Mouse (Mus musculus) embryonic facial prominence, embryonic 15.5 days (tissue): ENCODE results near the gene Iqsec3. TPM values are rescaled to one million over a fixed set of nuclear protein-coding genes. Genes with fewer than 3 reads are reported as not detected.

Experiments
- ATAC-seq: fragments of 200-750 bp; cut with Nextera tagmentation; 2 replicates; pipeline ENCODE4 v1.8.0; 2017; ENCODE audit warnings: low read depth, moderate TSS enrichment; ENCODE audit not compliant: insufficient number of reproducible peaks, low FRiP score, low TSS enrichment
- H3K27ac ChIP-seq: fragments of 300-500 bp; sonication (generic); replicated peaks from 2 replicates; pipeline ENCODE4 v1.5.1; 2015; ENCODE audit warnings: mild to moderate bottlenecking, inconsistent platforms
- H3K27me3 ChIP-seq: fragments of 300-500 bp; sonication (generic); 2 replicates; pipeline ENCODE4 v1.6.1; 2015; ENCODE audit warnings: inconsistent platforms
- H3K36me3 ChIP-seq: fragments of 300-500 bp; sonication (generic); 2 replicates; pipeline ENCODE4 v1.6.1; 2015; ENCODE audit warnings: mild to moderate bottlenecking, inconsistent platforms
- H3K4me1 ChIP-seq: fragments of 300-500 bp; sonication (generic); 2 replicates; pipeline ENCODE4 v1.6.1; 2015; ENCODE audit warnings: inconsistent platforms
- H3K4me2 ChIP-seq: fragments of 300-500 bp; sonication (generic); replicated peaks from 2 replicates; pipeline ENCODE4 v1.6.1; 2015; ENCODE audit warnings: mild to moderate bottlenecking, inconsistent platforms
- H3K4me3 ChIP-seq: fragments of 300-500 bp; sonication (generic); replicated peaks from 2 replicates; pipeline ENCODE4 v1.5.1; 2015; ENCODE audit warnings: mild to moderate bottlenecking, inconsistent platforms
- H3K9ac ChIP-seq: fragments of 300-500 bp; sonication (generic); 2 replicates; pipeline ENCODE4 v1.6.1; 2015; ENCODE audit warnings: inconsistent platforms
- H3K9me3 ChIP-seq: fragments of 300-500 bp; sonication (generic); replicated peaks from 2 replicates; pipeline ENCODE4 v1.6.1; 2016; ENCODE audit warnings: inconsistent platforms
- WGBS: fragments of 180-500 bp; shearing (Covaris S2); methylation state at CpG from one replicate; pipeline ENCODE4 v1.1.7; 2015; 5-methylcytosine and 5-hydroxymethylcytosine counted together
- polyA plus RNA-seq: library from polyadenylated mRNA; unstranded; fragments of >200 nt; fragmentation: Nextera tagmentation; extraction: Ambion mirVana; gene quantifications from 2 replicates; pipeline ENCODE4 v1.2.1, GENCODE M21; 2015

The Iqsec3 gene
- polyA plus RNA-seq, 1 experiment from 2014 or later, result 0.27 TPM

GRCm38 (mm10) chr6:121498819-121499535, 25.5 kb upstream of the Iqsec3 start:
- H3K9me3 ChIP-seq, result no peaks in the 10 kb centered on the region
- H3K36me3 ChIP-seq, result no peaks in the 10 kb centered on the region
- no peaks in the 10 kb centered on the region for H3K27me3 ChIP-seq
- no peak overlapping the region for H3K9ac ChIP-seq
- no peak overlapping the region for H3K4me2 ChIP-seq
- H3K4me3 ChIP-seq, result no peak overlapping the region
- H3K4me1 ChIP-seq, result no peaks in the 10 kb centered on the region
- no peak overlapping the region for H3K27ac ChIP-seq
- 14% methylated on average over 9 of the region's 9 CpGs for WGBS
- no peak for ATAC-seq

- no peak overlapping the region for H3K9ac ChIP-seq
- ATAC-seq, result no peak
- H3K4me2 ChIP-seq, result no peak overlapping the region
- WGBS, result 40% methylated on average over 7 of the region's 7 CpGs
- H3K27ac ChIP-seq, result no peak overlapping the region
- no peaks in the 10 kb centered on the region for H3K36me3 ChIP-seq
- no peaks in the 10 kb centered on the region for H3K4me1 ChIP-seq
- no peaks in the 10 kb centered on the region for H3K27me3 ChIP-seq
- H3K9me3 ChIP-seq, result no peaks in the 10 kb centered on the region
- no peak overlapping the region for H3K4me3 ChIP-seq
Observed at GRCm38 (mm10) chr6:121495606-121496005, 22.1 kb upstream of the Iqsec3 start.

- no peak overlapping the region for H3K4me2 ChIP-seq
- WGBS, result 100% methylated on average over 1 of the region's 1 CpGs
- H3K27me3 ChIP-seq, result no peaks in the 10 kb centered on the region
Observed at GRCm38 (mm10) chr6:121495026-121495425, 21.5 kb upstream of the Iqsec3 start.

GRCm38 (mm10) chr6:121494319-121494718, 20.8 kb upstream of the Iqsec3 start:
- ATAC-seq, result no peak

More at GRCm38 (mm10) chr6:121495026-121495425, 21.5 kb upstream of the Iqsec3 start:
- Histone ChIP-seq H3K9me3 (no peaks in the 10 kb centered on the region), H3K27ac (no peak overlapping the region), H3K4me1 (no peaks in the 10 kb centered on the region), H3K4me3 (no peak overlapping the region), H3K36me3 (no peaks in the 10 kb centered on the region), H3K9ac (no peak overlapping the region)
- no peak for ATAC-seq

GRCm38 (mm10) chr6:121491339-121491738, 17.9 kb upstream of the Iqsec3 start:
- no peak overlapping the region for H3K4me3 ChIP-seq
- 71% methylated on average over 5 of the region's 5 CpGs for WGBS
- H3K4me2 ChIP-seq, result no peak overlapping the region
- no peaks in the 10 kb centered on the region for H3K9me3 ChIP-seq
- ATAC-seq, result no peak
- no peak overlapping the region for H3K27ac ChIP-seq
- H3K27me3 ChIP-seq, result no peaks in the 10 kb centered on the region
- no peaks in the 10 kb centered on the region for H3K36me3 ChIP-seq
- H3K9ac ChIP-seq, result no peak overlapping the region
- H3K4me1 ChIP-seq, result no peaks in the 10 kb centered on the region

More at GRCm38 (mm10) chr6:121494319-121494718, 20.8 kb upstream of the Iqsec3 start:
- H3K27ac ChIP-seq, result no peak overlapping the region
- no peaks in the 10 kb centered on the region for H3K36me3 ChIP-seq
- no peak overlapping the region for H3K9ac ChIP-seq
- no peaks in the 10 kb centered on the region for H3K27me3 ChIP-seq
- H3K4me2 ChIP-seq, result no peak overlapping the region
- H3K4me3 ChIP-seq, result no peak overlapping the region
- H3K4me1 ChIP-seq, result no peaks in the 10 kb centered on the region
- H3K9me3 ChIP-seq, result no peaks in the 10 kb centered on the region
- 56% methylated on average over 4 of the region's 4 CpGs for WGBS

GRCm38 (mm10) chr6:121472273-121472672, 1.2 kb downstream of the Iqsec3 start:
- Histone ChIP-seq H3K4me1 (peaks cover 11% of the 10 kb centered on the region), H3K9ac (no peak overlapping the region), H3K4me3 (no peak overlapping the region), H3K27me3 (peaks cover 43% of the 10 kb centered on the region), H3K9me3 (no peaks in the 10 kb centered on the region), H3K36me3 (no peaks in the 10 kb centered on the region), H3K4me2 (no peak overlapping the region), H3K27ac (no peak overlapping the region)
- WGBS, result 37% methylated on average over 5 of the region's 5 CpGs
- no peak for ATAC-seq

GRCm38 (mm10) chr6:121468235-121468634, 5.2 kb downstream of the Iqsec3 start:
- no peak overlapping the region for H3K4me3 ChIP-seq
- peaks cover 18% of the 10 kb centered on the region for H3K27me3 ChIP-seq
- no peak for ATAC-seq
- no peak overlapping the region for H3K4me2 ChIP-seq
- H3K36me3 ChIP-seq, result no peaks in the 10 kb centered on the region
- H3K27ac ChIP-seq, result no peak overlapping the region
- H3K4me1 ChIP-seq, result peaks cover 3% of the 10 kb centered on the region
- no peak overlapping the region for H3K9ac ChIP-seq
- no peaks in the 10 kb centered on the region for H3K9me3 ChIP-seq

- ATAC-seq, result 0 out of 2 replicates have a peak, but pooled peaks have one; percentile 31
- no peak overlapping the region for H3K27ac ChIP-seq
- WGBS, result 5% methylated on average over 27 of the region's 28 CpGs
- no peaks in the 10 kb centered on the region for H3K4me1 ChIP-seq
- 0 out of 2 replicates have a peak overlapping the region, but pooled peaks have one; percentile 4 for H3K4me3 ChIP-seq
- H3K36me3 ChIP-seq, result no peaks in the 10 kb centered on the region
- H3K4me2 ChIP-seq, result peak overlapping the region; percentile 43
- H3K27me3 ChIP-seq, result peaks cover 4% of the 10 kb centered on the region; the same call in 1 of the 2 replicates
- no peaks in the 10 kb centered on the region for H3K9me3 ChIP-seq
- H3K9ac ChIP-seq, result no peak overlapping the region
Observed at GRCm38 (mm10) chr6:121462628-121463340, 10.7 kb downstream of the Iqsec3 start.

- 49% methylated on average over 8 of the region's 8 CpGs for WGBS
- ATAC-seq, result no peak
- Histone ChIP-seq H3K4me3 (no peak overlapping the region), H3K4me1 (0 out of 2 replicates have a peak, but pooled peaks cover 3% of the 10 kb centered on the region), H3K27me3 (0 out of 2 replicates have a peak, but pooled peaks cover 7% of the 10 kb centered on the region), H3K36me3 (no peaks in the 10 kb centered on the region), H3K9me3 (no peaks in the 10 kb centered on the region), H3K4me2 (no peak overlapping the region), H3K9ac (no peak overlapping the region), H3K27ac (no peak overlapping the region)
Observed at GRCm38 (mm10) chr6:121457381-121457780, 16.1 kb downstream of the Iqsec3 start.

GRCm38 (mm10) chr6:121456651-121457050, 16.8 kb downstream of the Iqsec3 start:
- Histone ChIP-seq H3K4me2 (no peak overlapping the region), H3K27me3 (0 out of 2 replicates have a peak, but pooled peaks cover 7% of the 10 kb centered on the region), H3K4me3 (no peak overlapping the region), H3K4me1 (0 out of 2 replicates have a peak, but pooled peaks cover 3% of the 10 kb centered on the region), H3K27ac (no peak overlapping the region), H3K9me3 (no peaks in the 10 kb centered on the region), H3K36me3 (no peaks in the 10 kb centered on the region), H3K9ac (no peak overlapping the region)
- 77% methylated on average over 3 of the region's 3 CpGs for WGBS
- no peak for ATAC-seq
